Mouse (Mus musculus): ENCODE results near the gene Arid1a.
A peak's percentile ranks its signal among the peaks of the same experiment; 100 is the strongest.

Gene Arid1a

DNA sequence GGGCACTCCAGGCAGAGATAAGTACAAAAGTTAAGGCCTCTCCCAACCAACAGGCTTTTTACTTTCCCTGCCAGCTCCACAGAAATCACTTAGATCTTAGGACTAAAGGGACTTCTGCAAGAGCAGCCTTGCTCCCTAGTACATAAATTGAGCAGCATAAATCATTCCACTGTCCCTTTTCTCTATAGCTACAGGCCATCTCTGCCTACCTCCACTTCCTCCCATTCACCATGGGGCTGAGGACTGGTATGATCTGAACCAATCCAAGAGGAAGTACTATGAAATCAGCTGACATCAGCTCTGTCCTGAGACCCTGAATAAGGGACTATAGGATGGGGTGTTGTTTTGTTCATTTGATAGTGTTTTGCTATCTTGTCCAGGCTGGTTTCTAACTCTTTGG lies 26.4 kb downstream of the Arid1a start:
- no peak for DNase-seq

DNA sequence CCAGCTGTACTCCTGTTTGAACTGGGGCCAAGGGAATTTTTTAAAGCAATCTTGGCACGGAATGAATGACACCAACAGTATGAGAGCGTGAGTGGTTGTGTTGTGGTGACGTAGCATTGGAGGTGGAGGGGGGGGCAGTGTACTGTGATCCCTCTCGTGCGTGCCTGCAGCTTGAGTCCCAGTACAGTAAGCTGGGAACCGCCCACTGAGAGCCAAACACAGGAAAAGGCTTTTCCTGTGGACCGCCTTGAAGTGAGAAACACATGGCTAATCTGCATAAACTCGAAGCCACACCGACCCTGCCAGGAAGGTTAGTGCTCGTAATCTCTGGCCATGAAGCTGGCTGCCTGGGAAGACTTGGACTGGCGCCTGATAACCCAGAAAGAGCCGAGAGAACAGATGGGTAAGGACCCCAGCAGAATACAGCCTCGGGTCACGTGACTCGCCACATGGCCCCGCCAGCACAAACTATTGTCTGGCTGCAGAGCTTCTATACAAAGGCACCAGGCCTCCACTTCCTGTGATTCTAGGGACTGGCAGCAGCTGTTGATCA lies 27.0 kb downstream of the Arid1a start:
- peak; percentile 91 for DNase-seq

DNA sequence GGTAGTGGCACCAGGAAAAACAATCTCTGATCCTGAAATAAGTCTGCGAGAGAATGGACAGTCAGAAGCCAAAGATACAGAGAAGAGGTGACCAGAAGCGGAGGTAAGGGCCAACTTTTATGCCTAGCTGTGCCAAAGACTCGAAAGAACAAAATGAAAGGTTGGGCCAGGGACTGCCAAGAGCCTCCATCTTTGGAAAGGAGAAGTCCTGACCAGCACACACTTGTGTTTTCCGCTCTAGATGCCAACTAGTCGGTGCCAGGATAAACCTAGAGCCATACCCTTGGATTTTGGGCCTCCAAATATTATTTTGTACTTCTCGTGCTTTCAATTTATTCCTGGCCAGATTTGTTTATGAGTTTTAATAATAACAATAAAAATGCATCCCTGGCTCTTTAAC lies 27.6 kb downstream of the Arid1a start:
- DNase-seq = no peak

DNA sequence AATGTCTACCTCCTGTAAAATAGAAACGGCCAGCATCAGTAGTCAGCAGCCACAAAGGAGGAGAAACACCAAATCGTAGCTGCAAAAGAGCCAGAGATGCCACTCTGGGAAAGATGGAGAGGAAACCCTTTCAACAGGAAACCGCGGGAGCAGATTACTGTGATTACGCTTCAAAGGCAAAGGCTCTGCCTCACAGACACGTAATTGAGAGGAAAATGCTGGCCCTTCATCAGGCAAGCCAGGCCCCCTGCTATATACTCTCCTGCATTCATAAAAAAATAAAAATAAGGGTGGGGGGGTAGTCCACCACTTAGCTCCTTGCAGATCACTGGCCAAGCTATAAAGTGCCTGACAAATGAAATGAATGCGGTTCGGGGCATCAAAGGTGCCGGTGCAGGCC lies 28.3 kb downstream of the Arid1a start:
- DNase-seq = no peak

DNA sequence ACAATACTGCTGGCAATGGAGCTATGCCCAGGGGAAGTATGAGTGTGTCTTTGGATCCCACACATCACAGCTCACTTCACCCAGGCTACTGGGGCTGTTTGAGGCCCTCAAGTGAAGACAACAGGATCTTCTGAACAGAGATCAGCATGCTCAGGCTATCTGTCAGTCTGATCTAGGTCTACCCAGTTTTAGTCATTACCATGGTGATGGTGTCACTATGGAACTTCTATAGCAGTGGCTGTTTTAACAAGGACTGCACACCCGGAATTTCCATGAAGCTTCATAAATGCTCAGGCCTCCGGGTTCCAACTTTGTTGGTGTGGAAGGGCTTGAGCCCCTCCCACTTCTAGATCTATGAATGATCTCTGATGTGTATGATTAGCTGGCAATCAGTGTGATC lies 30.9 kb downstream of the Arid1a start:
- no peak for DNase-seq

DNA sequence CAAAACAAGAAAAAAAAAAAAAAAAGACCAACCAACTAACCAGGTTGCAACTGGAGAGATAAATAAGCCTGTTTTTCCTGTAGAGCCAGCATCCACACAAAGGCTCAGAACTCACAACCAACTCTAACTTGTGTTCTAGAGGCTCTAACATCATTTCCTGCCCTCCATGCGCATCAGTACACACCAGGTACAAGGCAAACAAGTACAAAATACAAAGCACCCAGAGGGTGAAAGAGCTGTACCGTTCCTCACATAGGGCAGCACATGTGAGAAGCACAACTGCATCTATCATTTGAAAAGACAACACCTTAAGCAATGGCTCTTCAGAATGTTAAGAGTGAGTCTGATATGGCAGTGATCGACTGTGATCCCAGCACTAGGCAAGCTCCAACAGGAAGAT lies 36.8 kb downstream of the Arid1a start:
- DNase-seq = no peak

DNA sequence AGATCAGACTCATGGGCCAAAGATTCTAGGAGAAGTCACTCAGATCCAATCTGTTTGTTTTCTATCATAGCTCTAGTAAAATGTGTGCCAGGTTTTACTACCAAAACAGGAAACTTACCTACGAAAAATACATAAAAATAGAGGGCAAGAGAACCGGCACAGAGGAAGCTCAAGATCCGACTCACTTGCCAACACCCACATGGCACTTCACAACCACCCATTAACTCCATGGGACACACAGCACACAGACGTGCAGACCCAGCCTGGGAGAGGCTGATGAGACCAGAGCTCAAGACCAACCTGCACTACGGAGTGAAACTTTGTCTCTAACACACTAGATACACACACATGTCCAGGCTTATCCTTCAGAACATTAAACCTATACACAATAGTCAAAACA lies 43.8 kb downstream of the Arid1a start:
- DNase-seq = no peak

DNA sequence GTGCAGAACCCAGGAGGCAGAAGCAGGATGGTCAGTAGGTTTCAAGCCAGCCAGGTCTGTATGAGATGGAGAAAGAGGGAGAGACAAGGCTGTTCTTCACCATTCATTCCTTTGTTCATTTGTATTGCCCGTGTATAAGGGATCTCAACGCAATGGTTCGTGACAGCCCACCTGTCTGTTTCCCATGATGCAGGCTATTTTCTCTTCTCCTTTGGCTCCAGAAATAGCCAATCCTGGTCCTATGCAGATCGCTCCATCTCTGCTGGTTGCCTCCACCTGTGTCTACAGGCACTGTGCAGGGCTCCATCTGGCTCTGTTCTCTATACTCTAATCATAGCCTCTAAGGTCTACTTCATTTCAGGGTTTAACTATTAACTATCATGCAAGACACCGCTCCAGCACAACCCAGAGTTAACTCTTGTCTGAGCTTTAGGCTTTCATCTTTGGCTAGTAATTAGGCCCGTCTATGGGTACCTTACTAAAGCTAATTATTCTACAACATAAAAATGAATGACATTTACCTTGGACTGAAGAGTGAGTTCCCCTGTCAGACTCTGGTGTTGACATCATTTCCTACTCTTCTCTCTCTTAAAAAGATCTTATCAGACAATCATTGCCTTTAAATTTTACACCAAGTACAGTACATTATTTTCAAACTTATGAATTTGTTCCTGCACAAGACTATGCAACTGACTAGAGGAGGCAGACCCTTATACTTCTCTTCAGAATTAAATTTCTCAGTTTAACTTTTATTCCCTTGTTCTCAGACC lies 45.1 kb downstream of the Arid1a start:
- DNase-seq = no peak

DNA sequence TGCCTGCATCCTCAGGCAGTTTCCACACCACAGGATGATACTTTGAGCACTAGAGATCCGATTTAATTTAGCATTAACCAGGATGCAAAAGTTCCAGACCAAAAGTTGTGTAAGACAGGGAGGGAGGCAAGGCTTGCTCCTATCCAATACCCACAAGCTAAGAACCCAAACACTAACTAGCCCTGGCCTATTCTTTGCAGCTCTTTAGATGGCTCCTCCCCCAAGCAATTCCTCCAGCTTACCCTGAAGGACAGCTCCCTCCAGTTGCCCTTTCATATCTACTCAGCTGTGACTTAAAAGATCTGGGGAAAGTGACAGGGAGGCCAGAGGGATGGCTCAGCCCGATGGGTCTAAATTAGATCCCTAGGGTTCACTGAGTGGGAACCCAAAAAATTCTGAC lies 47.2 kb downstream of the Arid1a start:
- no peak for DNase-seq

DNA sequence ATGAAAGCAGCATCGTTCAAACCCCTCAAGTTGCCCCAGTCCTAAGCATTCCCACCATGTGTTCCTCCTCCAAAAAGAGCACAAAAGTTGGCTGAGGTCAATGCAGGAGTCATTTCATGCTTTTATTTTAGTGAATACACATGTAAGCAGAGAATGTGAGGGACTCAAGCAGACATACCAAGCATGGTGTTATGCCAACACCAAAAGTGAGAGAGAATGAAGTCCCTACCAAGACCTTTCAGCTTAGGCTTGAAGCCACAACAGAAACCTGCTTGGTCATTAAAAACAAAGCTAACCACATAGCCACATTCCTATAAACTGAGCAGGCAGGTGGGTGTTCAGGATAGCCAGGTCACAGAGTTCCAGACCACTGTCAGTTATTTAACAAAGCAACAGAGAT lies 49.1 kb downstream of the Arid1a start:
- no peak for DNase-seq

DNA sequence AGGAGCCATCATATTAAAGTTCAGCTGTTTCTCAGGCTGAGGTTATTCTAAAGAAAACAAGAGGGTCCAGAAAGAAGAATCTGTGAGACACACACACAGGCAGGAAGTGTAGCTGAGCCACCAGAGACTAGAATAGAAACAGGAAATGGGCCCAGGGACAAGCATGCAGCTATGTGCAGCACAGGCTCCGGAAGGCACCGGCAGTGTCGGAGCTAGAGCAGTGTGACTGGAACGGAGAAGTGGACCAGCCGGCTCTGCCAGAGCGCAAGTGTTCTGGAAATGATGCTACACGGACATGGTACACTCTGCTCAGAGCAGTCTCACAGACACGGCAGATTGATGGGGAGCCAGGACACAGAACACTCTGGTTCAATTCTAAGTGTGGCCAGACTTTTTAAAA lies 49.6 kb downstream of the Arid1a start:
- DNase-seq = peak; percentile 61

DNA sequence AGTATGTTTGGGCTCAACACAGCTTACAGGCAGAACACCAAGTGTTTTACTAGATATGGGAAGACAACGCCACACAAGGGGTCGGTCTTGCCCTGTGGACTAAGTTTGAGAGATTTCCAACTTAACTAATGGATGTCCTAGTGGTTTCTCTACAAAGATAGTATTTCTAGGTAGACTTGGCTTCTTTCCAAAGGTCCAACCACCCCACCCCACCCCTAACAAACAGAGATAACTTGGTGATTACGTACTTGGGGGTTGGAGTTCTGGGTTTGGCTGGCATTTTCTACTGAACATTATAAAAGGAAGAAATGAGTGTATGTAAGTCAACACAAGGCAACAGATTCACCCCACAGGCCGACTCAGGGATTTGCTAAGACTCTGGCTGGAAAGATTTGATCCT lies 51.5 kb downstream of the Arid1a start:
- no peak for DNase-seq

DNA sequence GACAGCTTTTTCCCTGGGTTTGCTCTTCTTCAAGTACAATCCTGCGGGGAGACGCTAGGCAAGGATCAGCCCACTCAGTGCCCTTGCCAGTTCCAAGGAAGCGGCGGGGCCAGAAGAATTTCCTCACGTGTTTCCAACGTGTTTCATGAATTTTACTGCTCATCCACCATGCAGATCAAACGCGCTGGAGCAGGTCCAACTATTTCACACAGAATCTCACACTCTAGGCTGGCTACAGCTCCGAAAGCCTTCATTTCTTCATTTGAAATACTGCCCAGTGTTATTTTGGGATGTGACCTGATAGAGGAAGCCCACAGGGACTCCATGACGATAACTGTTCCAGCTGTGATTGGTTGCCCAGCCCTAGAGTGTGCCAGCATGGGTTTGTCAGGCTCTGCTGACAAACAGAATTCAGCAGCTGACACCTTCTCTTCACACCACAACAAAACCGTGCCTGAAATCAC lies 55.6 kb downstream of the Arid1a start:
- peak; percentile 54 for DNase-seq

DNA sequence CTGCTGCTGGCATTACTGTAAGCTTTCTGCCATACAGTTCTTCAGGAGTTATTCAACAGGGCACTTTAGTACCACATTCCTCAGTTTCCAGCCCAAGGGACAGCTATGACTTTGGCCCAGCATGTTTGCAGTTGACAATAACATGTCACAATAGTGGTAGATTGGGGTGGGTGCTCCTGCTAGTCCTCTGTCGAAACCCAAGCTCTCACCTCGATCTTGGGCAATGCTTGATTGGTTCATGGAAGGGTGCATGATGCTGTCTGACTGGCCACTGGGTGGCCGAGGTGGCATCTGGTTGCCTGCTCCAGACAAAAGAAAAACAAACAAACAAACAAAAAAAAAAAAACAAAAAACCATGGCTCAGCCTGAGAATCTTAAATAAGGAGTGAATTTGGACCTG lies 61.2 kb downstream of the Arid1a start:
- DNase-seq = no peak

DNA sequence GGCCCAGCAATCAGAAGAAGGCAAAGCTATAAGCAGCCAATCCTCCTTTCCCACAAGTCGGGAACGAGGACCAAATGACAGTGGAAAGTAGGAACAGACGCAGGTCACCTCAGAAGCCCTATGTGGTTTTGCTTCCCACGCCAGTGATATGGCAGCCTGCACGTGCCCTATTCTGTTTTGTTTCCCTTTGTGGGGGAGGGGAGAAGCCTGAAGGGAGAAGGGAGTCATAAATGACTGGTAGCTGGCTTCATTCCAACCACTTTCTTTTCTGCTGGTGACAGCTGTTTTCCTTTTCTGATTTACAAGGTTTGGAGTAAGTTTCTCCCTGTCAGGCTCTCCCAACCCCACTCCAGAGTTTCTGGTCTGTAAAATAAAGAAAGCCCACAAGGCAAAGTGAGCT lies 66.3 kb downstream of the Arid1a start:
- no peak for DNase-seq

DNA sequence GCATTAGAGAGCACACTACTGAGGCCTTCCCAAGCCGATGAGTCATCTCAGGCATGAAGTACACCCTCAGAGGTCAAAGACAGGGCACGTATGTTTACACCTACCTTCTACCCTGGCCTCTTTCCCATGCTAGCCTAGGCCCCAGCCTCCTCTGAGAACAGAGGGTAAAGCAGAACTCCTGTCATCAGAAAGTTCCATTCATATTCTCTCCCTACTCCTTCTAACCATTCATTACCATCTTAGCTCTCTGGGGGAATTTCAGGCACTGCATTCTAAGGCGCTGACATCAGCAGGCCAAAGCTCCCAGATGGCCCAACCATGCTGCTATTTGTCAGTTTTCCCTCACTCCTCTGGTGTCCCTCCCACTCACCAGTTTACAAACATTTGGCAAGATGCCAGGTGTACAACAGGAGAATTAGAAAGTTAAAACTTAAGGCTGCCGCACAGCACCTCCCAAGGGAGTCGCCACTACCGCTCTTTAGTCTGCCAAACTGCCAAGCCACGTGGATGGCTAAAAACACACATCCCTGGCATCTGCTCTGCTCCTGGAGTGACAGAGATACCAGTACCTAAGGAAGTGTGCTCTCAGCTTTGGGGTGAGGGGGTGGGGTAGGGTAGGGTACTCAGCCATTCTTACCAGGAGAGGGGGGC lies 68.0 kb downstream of the Arid1a start:
- DNase-seq = peak; percentile 49

DNA sequence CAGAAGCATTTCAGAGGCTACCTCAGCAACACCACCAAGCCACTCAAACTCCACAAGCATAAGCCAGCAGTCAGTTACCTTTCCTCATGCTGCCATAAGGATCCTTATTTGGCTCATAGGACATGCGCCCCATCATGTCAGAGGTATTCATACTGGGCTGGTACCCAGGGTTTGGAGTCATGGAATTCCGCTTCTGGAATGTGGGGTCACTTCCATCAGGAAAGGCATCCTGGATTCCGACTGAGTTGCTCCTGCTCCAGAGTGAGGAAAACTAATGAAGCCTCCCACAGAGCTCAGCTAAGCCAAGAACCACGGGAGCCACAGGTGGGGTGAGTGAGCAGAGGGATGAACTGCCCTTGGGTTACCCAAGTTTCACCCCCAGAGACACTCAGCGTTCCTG lies 69.4 kb downstream of the Arid1a start:
- no peak for DNase-seq

DNA sequence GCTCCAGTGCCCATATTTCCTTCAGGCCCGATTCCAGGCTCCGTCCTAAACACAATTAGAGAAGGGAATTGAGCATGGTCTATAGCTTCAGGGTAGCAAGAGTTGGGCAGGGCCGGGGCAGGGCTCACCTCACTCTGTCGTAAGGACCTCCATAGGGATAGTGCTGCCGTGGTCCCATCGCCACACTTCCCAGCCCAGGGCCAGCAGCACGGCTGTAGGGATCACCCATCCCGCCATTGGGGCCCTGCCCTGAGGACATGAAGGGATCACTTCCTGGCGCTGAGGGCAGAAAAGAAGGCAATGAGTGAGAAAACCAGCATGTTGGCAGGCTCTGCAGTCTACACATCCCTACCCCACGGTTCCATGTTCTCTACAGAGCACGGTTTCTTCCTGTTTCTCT lies 70.1 kb downstream of the Arid1a start:
- no peak for DNase-seq

DNA sequence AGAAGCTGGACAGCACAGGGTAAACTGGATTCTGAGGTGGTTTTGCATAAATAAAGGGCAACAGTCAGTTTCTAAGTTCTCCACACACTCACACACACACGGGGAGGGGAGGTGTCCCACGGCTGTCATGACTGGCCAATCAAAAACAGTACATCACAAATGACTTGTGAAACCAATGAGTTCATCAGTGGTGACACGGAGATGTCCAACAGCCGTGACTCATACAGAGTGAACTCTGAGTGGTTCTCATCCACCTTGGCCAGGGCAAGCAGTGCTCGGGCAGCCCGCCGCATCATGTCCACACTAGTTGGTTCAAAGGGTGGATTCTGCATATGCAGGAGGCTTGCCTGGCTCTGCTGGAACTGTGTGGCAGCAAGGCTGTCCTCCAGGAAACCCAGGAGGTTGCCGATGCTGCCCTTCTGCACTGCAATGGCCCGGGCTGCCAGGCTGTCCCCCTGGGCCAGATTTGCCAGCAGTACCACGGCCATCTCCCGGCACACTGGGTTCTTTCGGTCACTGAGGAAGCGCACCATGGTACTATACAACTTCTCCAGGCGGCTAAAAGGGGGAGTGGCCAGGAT lies 76.3 kb downstream of the Arid1a start:
- DNase-seq = no peak

DNA sequence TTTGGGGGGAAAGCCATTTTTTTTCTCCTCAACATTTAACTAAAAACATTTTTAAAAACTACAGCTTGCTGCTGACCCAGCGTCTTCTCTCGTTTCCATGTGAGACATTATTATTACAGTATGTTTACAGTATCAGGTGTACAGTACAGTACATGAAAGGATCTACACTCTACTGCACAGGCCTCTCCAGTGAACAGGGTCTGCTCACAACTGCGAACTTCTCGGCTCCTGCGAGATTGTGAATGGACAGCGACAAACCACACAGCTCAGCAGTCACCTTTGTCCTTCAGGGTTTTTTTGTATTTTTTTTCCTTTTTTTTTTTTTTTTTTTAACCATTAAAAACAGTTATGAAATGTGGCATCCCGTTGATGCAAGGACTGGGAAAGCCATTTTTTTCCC lies 76.9 kb downstream of the Arid1a start:
- DNase-seq = no peak

DNA sequence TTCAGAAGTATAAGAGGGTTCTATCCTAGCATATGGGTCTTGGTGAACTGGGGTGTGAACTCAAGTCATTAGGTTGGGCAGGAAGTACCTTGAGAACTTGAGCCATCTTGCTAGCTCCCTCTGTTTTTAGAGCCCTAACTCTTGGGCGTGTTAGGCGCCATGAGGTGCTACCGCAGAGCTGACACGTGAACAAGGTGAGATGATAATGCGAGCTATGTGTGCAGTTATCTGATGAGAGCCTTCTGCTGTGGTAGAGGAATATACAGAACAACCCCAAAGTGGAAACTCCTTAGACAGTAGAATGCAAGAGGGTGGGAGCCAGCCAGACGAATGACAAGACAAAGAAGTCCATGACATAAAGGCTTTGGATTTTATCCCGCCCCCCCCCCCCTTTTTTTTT lies 79.3 kb downstream of the Arid1a start:
- no peak for DNase-seq

DNA sequence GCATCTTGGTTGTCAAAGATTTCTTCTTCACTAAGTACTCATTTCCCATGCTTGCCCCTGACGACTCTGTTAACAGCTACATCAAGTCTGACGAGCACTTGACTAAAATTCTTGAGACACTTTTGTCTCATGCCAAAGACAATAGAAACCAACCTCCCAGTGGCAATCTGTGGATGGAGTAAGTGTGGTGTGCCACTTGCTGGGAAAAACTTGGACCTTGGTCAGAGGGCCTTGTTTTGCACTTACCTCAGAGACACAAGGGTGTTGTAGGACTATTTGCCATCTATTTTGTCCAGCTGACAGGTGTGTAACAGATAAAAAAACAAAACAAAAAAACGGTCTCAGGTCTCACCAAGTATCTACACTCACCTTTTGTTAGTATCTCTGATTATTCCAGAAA lies 80.4 kb downstream of the Arid1a start:
- no peak for DNase-seq

DNA sequence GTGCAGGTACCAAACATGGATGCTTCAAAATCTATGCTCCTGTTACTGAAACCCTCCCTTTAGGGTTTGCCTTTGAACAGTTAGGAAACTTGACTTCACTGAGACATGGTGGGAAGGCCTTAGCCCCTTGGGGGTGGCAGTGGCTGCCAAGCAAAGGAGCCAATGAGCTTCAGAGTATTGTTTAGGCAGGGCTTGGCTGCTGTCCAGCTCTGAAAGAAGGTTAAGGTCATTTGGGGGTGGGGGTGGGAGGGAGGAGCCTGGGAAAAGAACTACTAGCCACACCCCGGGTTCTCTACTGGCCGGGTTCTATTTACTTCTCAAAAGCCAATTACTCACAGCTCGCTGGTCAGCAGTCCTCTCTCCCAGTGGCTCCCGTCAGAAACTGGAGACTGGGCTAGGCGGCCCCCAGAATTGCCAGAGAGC lies 81.0 kb downstream of the Arid1a start:
- DNase-seq = peak; percentile 41

DNA sequence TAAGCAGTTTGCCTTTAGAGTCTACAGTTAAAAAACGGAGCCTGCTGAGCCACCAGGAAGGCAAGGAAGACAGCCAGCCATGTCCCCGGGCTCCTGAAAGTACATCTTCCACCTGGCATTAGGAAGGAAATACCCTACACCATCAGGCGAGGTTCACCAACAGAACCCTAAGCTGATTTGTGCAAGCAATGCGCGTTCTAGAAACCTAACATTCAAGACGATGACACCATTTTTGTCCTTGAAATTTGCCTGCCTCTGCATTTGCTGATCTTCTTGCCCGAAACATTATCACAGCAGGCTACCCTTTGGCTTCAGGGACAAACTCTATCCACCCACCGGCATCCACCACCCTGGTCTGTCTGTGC lies 82.3 kb downstream of the Arid1a start:
- no peak for DNase-seq
